Mouse (Mus musculus) thymus, postnatal 25 days (tissue): Measurements from ENCODE around the gene B3galt5.

Experiments used
- DNase-seq: peaks from one replicate; pipeline ENCODE4 v3.0.0; 2022

B3galt5 gene

DNA sequence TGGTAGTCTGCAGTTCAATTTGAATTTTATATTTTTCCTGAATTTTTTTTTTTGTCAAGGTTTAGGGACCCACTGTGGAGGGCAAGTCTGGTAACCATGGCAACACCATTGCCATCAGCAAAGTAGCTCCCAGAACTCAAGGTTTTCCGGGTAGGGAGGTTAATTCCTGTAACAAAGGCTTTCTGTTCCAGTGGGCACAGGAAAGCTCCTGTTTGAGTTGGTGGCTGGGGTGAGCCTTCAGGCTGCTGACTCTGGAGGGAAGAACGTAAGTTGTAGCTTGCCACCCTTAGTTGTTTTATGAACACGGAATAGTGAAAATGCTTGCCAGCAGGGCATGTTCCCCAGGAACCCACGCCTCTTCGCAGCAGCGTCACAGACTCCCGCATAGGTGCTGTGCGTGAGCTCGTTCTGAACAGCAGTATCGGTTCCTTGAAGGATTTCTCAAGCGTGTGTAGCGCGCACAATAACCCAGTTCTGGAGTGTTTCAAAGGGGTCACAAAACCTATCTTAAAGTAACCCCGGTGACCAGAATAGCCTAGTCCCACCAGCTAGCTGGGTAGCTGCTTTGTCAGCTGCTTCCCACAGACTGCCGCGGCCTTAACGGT is at the start of gene B3galt5:
TSS of gene B3galt5 (plus strand) at position 436 of the 605 bp plus-strand sequence.
- DNase-seq, result no peak

GRCm38 (mm10) chr16:96187619-96188018 is 48.0 kb upstream of the B3galt5 start:
- no peak for DNase-seq

GRCm38 (mm10) chr16:96191531-96192506 is 43.8 kb upstream of the B3galt5 start, which contains the start of gene Lca5l:
Lca5l (minus strand) TSS chr16:96192271.
- DNase-seq, result peak; percentile 99

- DNase-seq, result no peak
These were observed 35.5 kb upstream of the B3galt5 start, which contains the start of gene Sh3bgr for GRCm38 (mm10) chr16:96199913-96200701. Sh3bgr (plus strand) TSS chr16:96200450.

- no peak for DNase-seq
These were observed 34.9 kb upstream of the B3galt5 start for GRCm38 (mm10) chr16:96200702-96201028.

DNA sequence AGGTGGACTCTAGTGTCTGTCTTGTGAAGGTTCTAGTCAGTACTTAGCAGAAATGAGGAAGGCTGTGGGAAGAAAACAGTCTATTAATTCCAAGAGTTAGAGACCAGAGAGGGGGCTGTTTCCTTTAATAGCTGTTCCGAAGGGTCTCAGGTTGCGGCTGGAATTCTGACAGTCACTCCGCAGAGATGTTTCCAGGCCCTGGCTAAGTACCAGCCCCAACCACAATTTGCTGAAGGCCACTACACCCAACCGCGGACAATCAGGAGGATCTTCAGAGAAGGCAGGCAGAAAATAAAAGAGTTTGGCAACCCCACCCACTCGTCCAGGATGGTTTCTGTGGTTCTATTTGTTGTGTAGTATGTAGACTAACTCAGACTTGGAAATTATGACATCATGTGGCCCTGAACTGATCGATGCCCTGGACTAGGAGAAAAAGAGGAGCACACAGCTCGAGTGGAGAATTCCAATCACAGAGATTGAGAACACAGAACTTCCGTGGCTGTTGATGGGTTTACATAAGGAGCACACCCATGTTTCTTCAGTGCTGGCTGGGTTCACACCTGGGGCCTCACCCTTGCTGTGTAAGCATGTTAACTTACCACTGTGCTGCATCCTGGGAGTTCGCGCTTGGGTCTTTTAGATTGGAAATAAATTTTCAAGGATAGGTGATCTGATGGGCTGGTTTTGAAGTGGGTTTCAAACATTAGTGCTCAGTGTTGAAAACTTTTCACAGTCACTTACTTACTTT is 33.9 kb upstream of the B3galt5 start:
- DNase-seq, result no peak

DNA sequence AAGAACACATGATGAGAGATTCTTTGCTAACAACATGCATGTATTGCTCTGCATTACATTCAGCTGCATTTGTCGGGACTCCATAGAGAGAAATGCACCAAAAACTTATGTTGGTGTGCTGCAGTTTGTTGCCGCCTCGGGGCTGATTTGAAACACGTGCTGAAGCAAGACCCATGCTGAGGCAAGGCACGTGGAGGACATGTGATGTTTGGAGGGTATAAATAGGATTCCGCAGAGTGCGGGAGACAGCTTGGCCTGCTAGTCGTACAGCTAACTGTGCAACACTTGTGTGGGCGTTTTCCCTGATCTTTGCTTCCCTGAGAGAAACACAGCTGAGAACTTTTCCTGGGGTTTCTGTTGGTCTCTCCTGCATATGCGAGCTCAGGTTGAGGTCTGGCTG is 25.8 kb upstream of the B3galt5 start:
- DNase-seq, result no peak

DNA sequence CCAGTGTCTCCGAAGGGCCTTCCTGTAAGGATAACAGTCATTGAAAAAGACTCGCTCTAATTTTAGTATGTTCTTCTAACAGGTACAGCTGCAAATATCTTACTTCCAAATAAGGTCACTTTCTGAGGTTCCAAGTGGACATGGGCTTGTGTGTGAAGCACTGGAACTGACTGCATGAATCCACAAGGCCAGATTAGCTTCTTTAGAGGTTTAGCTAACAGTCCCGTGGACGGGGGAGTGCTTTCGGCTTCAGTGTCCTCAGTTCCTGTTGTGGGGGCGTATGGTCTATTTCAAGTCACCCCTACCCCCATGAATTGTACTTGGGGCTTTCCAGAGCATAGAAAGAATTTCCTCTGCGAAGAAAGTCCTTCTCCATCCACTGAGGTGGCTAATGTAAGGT is 24.7 kb upstream of the B3galt5 start:
- DNase-seq, result no peak

GRCm38 (mm10) chr16:96213027-96213426 is 22.6 kb upstream of the B3galt5 start:
- no peak for DNase-seq

GRCm38 (mm10) chr16:96221491-96221890 is 14.1 kb upstream of the B3galt5 start:
- DNase-seq, result no peak

DNA sequence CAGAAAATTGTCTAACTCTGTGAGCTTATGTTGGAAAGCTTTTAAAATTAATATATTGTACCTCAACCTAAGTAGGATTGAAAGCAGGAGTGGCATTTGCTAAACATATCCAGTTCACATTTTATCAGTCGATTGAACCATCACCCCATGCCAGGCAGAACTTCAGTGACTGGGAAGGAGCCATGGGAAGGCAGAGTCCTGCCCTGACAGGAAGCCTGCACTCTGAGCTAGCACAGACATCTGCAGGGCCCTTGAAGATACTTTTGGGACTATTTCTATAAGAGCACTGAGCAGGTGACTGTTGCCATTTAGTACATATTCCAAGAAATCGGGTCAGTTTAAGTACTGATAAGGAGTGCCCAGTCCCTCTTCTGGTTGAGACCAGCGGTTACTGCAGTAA is 13.6 kb upstream of the B3galt5 start:
- DNase-seq, result no peak

DNA sequence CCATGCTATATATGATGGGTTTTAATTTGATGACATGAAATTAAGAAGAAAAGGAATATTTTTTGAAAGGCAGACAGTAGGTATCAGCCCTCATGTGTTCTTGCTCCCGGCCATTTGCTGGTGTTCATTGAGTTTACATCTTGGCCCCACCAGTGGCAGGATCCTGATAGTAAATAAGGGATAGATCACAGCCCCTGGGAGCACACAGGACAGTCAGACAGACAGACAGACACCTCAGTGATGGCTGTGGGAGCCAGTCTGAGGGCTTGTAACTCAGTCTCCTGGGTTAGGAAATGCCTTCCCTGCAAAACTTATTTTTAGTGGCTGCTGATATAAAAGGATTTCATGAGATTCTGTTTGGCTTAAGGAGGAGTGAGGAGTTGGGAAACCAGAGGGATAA is 13.1 kb upstream of the B3galt5 start:
- no peak for DNase-seq

DNA sequence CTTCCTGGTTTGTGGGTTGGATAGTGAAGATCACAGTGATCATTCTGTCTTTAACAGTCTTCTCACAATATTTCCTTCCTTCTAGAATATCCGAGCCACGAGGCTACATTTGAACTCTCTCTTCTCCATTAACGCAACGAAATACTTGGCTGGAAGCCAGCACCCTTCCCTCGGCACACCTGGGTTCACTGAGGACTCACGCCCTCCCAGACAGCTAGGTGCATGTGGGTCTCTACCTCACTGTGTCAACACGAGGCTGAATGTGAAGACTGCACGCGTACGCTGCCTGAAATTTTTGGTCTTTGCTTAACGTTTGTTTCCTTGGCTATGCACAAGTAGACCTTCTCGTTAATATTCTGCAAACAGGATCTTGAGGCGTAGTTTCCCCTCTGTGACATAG is 7.2 kb upstream of the B3galt5 start:
- no peak for DNase-seq

GRCm38 (mm10) chr16:96229044-96229555 is 6.5 kb upstream of the B3galt5 start:
- DNase-seq, result no peak

DNA sequence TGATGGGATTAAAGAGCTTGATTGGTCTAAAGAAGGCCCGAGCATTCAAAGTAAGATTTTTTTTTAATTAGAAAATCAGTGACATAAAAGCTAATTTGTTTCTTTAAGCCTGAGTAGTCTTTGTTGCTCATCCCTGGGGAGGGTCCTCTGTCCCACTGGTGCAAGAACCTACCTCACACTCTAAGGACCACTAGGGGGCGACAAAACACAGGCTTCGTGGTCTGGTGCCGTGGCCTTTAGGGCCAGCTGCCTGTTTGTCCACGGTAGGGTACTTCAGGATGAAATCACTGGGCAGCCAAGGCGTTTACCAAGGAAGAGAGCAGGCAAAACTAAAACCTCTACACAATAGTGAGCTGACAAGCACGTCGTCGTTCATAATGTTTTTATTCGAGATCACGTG is 5.2 kb upstream of the B3galt5 start:
- peak; percentile 78 for DNase-seq

- DNase-seq, result no peak
These were observed 4.3 kb upstream of the B3galt5 start for GRCm38 (mm10) chr16:96231251-96231650.

GRCm38 (mm10) chr16:96231974-96232373 is 3.6 kb upstream of the B3galt5 start:
- DNase-seq, result no peak

DNA sequence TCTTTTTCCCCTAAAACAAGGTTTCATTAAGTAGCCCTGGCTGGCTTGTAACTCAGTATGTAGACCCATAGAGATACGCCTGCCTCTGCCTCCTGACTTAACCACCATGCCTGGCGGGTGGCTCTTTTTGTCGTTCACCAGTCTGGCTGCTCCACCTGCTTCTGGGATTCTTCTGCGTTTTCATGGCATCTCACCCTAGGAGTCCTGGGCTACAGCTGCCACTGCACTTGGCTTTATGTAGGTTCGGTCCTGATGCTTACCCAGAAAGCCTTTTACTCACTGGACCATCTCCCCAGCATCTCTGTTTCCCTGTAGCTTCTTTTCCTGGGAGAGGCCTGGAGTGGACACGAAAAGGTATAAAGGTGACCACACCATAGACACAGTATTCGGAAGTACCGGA is 1.6 kb upstream of the B3galt5 start:
- no peak for DNase-seq

DNA sequence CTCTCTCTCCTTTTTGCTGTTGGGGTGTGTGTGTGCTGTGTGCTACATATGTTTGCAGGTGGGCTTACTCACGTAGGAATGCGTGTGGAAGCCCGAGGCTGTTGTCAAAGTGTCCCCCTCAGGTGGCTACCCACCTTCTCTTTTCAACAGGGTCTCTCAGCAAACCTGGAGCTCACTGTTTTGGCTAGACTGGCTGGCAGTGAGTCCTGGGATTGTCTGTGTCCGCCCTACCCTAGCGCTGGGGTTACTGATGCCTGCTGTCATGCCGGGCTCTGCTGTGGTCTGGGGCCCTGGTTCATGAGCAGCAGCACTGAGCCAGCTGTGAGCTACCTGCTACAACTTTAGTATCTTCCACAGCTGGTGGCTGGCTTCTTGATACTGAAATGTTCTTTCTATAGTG is 8.9 kb downstream of the B3galt5 start:
- no peak for DNase-seq

GRCm38 (mm10) chr16:96249635-96250034 is 14.0 kb downstream of the B3galt5 start:
- DNase-seq, result no peak

GRCm38 (mm10) chr16:96252146-96252545 is 16.5 kb downstream of the B3galt5 start:
- no peak for DNase-seq

DNA sequence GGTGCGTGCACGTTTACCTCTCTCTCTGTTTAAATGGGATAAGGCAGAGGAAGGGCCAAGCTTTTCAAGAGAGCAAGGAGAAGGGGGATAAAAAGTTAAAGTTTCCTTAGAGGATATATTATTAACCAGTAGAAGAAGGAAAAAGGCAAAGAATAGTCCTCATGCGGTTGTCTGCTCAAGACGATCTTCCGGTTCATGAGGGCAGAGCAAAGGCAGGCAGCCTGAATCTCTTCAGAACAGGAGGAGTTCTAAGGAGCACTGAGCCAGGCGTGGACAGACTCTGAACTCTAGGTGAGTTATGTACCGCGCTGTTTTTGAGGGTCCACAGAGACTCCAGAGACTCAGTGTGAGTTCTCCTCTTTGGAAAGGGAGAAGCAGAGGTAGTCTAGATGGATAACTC is 22.8 kb downstream of the B3galt5 start:
- no peak for DNase-seq
